Mouse (Mus musculus) gastrocnemius, postnatal 14 days (tissue): ENCODE results near the gene Myom1. TPM values are rescaled to one million over a fixed set of nuclear protein-coding genes. Genes with fewer than 3 reads are reported as not detected.

Source experiments
- DNase-seq: peaks from one replicate; pipeline ENCODE4 v3.0.0; 2021; ENCODE audit warnings: mixed read lengths
- intact Hi-C: fragments of 180-260 bp; cut with DNase I; formaldehyde crosslinking; loops from one replicate; pipeline ENCODE4 v1.15.1; 2025; ENCODE audit warnings: low total_unique reads
- total RNA-seq, 2 experiments: library from RNA; stranded (reverse); gene quantifications; 2 replicates each; pipeline ENCODE4 v1.2.3; 2021

The Myom1 gene
- total RNA-seq, 2 experiments from 2014 or later, result 1,017 to 1,171 TPM

DNA sequence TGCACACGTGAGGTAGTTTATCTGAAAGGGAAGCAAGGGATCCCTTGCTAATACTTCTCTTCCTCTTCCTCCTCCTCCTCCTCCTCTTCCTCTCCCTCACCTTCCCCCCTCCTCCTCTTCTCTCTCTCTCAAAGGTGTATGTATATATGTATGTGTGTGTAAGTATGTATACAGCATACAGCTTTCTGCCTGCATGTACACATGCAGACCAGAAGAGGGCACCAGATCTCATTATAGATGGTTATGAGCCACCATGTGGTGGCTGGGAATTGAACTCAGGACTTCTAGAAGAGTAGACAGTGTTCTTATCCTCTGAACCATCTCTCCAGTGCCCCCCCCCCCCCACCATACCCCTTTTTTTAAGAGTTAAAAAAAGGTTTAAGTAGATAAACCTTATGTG is 40.2 kb downstream of the Myom1 start:
- DNase-seq, result no peak

DNA sequence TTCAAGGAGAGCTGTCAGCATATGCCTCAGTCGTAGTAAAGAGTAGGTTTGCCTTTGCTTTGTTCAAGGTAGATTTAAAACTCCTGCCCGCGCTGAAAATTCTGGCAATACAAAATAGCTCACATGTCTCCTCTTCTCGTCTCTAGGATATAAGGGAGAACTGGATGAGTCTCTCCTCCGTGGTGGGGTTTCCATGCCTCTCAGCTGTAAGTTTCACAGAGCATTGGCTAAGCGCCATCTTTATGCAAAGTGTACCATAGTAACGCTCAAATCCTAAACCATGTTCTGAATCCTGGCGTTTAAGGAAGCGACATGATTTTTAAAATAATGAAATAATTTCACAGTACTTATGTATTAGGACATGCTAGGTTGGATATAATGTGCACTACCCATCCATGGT is 43.2 kb downstream of the Myom1 start:
- no peak for DNase-seq
- intact Hi-C loops, result no loop called here

More for the DNA sequence above, 40.2 kb downstream of the Myom1 start:
- intact Hi-C loops, result no loop called here

DNA sequence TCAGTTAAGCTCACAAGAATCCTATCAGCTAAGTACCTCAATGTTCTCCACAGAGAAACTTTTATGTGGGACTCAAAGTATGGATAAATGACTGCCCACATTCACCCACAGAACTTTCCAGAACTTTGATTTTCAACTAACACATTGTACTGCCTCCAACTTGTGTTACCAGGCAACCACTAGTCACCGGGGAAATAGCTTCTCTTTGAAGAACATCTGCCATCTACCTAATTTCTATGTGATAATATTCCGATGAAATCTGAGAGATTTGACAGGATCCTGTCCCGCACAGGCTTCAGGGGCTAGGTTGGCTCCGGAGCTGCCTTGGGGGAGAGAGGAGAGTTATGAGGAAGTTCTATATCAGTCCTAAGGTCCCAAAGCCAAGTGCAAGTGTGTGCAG is 44.4 kb downstream of the Myom1 start:
- intact Hi-C loops, result no loop called here
- DNase-seq, result no peak

DNA sequence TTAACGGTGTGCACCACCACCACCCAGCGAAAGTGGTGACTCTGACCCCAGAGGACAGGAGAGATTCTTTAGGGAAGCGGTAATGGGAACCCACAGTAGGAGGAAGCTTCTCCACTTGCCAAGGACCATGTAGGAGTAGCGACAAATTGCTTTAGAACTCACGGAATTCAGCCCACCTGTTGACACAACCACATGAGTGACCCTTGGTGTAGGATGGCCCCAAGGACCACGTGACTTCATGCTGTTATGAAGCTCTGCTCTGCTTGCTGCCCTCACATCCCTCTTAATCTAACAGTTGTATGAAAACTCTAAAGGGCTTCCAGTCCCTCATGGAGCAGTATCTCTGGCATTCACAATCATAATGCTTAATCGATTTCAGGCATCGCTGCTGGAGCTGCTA is 46.9 kb downstream of the Myom1 start:
- intact Hi-C loops, result no loop called here
- no peak for DNase-seq

DNA sequence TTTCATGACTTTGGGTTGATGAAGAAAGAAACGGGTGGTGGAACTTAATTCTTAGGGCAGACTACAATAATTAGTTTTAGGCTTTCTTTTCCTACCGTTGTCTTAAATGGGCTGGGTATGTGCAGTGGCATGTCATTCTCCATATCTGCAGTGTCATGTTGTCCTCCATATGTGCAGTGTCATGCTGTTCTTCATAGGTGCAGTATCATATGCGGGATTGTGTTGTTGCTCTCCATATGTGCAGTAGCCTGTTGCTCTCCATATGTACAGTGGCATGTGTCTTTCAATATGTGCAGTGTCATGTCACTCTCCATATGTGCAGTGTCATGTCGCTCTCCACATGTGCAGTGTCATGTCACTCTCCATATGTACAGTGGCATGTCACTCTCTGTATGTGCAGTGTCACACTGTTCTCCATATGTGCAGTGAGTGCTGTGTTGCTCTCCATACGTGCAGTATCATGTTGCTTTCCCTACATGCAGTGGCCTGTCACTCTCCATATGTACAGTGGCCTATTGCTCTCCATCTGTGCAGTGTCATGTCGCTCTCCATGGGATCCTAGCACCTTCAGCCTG is 50.8 kb downstream of the Myom1 start:
- intact Hi-C loops, result no loop called here
- no peak for DNase-seq

DNA sequence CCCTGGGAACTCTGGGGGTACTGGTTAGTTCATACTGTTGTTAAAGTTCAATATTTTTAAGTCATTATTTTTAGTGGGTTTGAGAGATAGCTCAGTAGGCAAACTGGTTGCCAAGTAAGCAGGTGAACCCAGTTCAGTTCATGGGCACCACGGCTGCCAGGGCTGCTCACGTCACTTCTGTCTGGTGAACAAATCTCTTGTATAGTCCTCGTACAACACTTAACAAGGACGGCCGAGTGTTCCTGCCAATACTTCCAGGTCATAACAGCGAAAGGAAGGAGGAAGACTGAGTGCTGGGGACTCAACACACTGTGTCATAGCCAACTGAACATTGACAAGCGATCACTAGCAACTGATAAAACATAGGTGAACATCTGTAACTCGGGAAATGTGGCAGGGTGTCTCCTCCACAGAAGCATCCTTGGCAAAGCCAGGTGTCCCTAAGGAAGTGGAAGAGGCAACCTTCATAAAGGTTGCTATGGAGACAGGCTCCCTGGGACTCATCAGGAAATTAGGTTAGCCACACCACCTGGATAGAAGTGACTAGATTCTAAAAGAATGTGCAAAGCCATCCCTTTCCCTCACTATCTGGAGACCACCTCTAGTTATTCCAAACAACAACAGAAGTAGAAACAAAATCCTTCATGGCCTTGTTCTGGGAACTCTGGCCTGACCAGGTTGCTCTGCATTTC is 52.9 kb downstream of the Myom1 start:
- intact Hi-C loops, result no loop called here
- no peak for DNase-seq

DNA sequence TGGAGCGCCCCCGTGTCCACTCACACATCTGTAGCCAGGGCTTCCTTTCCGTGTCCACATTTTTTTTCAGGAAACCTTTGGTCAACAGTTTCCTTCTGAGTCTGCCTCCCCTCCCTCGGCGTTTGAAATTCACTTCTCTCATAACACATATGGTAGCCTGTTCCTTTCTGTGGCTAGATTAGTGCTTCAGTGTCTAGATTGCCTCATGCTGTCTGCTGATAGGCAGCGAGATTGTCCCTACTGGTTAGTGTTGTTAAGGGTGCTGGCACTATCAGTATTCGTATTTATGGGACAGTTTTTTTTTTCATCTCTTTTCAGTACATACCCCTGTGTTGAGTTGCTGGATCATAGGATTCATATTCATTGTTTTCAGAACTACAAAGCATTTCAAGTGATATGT is 54.0 kb downstream of the Myom1 start:
- intact Hi-C loops, result no loop called here
- DNase-seq, result no peak

DNA sequence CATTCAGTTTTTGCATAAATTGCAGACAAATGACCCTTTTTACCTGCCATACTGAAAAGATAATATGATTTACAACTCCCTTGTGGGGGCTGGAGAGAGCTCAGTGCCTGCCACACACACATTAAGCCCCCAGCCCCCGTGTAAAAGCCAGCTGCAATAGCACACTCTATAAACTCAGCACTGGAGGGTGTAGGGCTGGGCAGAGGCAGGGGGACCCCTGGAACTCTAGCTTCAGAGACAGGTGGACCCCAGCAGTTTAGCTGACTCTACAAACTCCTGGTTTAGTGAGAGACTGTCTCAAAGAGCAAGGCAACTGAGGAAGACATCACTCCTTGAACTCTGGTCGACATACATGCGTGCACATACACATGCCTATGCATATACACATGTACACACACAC is 55.3 kb downstream of the Myom1 start:
- intact Hi-C loops, result no loop called here

DNA sequence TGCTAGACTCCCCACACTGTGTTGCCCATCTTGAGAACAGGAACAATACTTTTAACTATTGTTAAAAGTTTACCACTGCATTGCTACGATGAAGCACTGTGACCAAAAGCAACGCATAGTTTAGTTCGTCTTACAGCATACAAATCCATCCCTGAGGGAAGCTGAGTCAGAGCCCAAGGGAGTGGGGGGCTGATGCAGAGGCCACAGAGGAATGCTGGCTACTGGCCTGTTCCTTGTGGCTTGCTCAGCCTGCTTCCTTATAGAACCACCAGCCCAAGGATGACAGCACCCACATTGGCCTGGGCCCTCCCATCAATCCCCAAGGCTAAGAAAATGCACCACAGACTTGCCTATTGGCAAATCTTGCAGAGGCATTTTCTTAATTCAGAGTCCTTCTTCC is 56.8 kb downstream of the Myom1 start:
- intact Hi-C loops, result no loop called here
- no peak for DNase-seq

More for the DNA sequence above, 55.3 kb downstream of the Myom1 start:
- no peak for DNase-seq

DNA sequence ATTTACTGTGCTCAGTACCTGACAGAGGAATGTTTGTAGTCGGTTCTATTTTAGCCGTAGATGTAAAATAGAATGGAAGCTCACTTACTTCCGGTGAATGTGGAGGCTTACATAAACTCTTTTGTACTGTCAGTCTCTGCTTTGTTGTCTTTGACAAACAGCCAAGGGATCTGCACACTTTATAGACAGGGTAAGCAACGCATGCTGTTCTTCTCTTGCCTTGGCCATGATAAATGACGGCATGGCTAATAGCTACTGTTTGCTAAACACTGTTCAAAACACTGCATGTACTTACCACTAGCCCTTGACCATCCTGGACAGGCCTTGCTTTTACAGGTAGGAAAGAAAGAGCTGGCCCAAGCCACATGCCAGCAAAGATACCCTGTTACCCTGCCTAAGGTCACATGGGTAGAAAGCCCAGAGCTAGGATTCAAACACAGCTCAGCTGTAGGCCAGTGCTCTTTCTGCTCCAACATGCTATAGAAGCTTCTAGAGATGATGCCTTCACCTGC is 59.7 kb downstream of the Myom1 start:
- no peak for DNase-seq
- intact Hi-C loops, result no loop called here

DNA sequence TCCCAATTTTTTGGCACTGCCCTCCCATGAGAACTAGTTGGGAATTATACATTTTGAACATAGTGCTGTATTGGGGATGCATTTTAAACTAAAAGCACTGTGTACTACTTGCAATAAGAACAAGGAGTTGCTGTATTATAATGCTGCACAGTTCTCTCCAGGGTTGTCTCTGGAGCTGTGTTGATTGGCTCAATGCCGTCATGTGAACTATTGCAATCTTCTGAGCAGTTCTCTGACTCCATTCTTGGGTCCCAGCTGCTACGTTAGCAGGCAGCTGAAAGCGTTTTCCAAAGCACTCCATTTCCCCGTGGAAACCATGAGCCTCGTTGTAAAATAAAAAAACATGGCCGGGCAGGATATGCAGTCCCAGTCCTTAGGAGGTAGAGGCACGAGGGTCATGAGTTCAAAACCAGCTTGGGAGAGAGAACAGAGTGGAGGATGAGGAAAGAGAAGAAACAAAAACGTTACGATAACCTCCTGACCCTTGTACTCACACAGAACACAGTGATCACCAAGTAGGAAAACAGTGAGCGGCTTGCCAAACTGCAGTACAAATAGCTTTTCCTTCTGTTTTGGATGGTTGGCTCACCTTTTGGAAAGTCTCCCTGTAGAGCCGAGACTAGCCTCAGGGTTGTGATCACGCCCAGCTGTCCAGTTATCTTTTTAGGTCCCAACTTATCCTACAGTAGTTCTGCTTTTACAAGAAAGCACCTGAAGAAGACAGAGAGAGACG is 60.6 kb downstream of the Myom1 start:
- intact Hi-C loops, result no loop called here
- no peak for DNase-seq

DNA sequence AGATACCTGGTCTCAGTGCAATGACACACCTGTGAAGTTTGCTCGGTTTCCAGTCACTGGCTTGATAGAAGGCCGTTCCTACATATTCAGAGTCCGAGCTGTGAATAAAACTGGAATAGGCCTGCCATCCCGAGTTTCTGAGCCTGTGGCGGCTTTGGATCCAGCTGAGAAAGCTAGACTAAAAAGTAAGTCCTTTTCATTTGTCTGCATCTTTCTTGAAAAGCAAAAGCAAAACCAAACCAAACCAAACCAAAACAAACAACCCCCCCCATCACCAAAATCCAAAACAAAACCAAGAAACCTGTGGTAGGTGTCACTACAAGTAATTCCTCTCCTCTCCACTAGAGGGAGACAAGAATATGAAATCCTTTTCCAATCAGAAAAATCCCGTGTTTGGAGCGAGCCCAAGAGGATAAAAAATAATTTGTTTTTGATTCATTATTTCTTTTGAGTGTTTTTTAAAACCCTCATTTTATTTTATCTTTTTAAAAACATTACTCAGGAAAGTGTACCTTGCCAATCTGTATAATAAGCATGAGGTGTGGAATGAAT is 62.1 kb downstream of the Myom1 start:
- no peak for DNase-seq
- intact Hi-C loops, result loop anchor here (5.0 kb wide), 1 partner anchor 133 kb away; no protein-coding TSS in a partner anchor

DNA sequence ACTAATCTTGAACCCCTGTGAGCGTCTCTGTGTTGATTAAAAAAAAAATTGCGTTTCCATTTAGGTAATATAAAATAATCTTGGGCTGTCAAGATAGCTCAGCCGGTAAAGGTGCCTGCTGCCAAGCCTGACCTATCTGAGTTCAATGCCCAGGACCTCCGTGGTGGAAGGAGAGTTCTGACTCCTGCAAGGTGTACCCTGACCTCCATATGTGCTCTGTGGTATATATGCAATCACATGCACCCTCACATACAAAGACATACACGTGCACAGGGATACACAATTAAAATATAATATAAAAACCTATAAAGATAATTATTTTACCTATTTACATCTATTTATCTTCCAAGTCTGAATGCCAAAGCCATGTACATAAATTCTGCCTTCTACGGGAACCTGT is 62.7 kb downstream of the Myom1 start:
- intact Hi-C loops, result loop anchor here (5.0 kb wide), 1 partner anchor 132 kb away; no protein-coding TSS in a partner anchor
- DNase-seq, result no peak

DNA sequence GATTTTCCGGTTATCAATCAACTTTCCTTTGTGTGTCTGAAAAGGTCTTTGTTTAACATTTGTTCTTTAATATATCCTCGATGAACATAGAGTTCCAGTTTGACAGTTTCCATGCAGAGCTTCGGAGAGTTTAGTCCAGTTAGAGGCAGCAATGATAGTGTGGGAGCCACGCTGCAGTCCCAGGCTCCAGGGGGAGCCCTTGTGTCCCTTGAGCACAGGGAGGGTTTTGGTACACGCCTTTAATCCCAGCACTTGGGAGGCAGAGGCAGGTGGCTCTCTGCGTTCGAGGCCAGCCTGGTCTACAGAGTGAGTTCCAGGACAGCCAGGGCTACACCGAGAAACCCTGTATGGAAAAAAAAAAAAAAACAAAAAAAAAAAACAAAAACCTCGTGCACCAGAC is 66.7 kb downstream of the Myom1 start:
- intact Hi-C loops, result loop anchor here (5.0 kb wide), 1 partner anchor 128 kb away; no protein-coding TSS in a partner anchor
- DNase-seq, result no peak

DNA sequence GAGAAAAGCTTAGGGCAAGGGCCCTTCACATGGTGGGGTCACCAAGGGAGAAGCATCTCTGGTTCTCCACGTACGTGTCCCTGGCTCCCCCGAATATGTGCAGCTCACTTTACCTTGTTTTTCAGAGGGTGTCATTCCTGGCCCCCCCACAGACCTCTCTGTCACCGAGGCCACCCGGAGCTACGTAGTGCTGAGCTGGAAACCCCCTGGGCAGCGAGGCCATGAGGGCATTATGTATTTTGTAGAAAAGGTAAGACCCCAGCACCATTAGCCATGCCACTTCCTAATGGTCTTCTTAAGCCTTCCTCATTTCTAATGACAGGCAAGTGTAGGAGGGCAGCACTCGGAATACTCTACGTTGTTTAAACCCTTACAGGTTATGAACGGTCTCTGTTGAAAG is 69.5 kb downstream of the Myom1 start:
- intact Hi-C loops, result no loop called here
- DNase-seq, result no peak

DNA sequence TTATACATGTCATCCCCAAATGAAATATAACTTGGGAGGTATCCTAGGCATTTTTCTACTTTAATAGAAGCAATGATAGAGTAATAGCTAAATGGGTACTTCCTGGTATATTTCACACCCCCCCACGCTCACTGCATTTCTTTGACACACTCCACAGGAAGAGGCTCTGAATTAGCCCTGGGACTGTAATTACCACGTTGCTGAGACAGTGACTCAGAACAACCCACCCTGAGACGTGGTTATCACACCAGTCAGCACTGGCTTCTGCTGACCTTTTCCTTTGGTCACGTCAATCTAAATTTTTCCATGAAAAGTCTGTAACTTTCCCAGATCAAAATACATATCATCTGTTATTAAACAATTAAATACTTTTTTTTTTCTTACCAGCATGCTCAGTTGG is 72.0 kb downstream of the Myom1 start:
- DNase-seq, result no peak
- intact Hi-C loops, result no loop called here

DNA sequence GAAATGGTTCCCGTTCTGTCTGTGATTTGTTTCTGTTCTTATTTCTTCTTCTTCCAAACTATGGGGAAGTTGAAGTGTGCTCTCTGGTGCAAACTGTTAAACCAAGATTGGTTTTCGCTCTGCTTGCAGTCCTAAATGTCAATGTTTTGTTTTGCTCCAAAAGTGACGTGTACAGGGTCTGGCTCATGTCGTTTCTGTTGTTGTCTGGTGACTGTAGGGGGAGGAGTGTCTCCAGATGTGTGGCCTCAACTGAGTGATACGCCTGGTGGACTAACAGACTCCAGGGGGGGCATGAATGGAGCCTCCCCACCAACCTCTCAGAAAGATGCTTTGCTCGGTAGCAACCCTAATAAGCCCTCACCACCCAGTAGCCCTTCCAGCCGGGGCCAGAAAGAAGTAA is 79.6 kb downstream of the Myom1 start:
- intact Hi-C loops, result no loop called here
- no peak for DNase-seq

DNA sequence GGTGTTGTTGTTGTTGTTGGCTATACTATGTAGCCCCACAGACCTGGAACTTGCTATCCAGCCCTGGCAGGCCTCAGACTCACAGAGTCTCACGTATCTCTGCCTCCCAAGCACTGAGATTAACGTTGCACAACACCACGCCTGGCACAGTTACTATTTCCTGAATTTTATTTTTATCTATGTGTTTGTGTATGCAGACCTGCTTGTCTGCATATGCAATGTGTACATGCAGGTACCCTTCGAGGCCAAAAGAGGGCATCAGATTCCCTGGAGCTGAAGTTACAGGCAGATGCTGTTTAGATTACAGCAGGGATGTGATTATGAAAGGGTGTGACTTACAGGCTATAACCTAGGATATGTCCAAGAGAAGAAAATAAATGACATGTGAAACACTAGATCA is 84.5 kb downstream of the Myom1 start:
- no peak for DNase-seq
- intact Hi-C loops, result no loop called here

DNA sequence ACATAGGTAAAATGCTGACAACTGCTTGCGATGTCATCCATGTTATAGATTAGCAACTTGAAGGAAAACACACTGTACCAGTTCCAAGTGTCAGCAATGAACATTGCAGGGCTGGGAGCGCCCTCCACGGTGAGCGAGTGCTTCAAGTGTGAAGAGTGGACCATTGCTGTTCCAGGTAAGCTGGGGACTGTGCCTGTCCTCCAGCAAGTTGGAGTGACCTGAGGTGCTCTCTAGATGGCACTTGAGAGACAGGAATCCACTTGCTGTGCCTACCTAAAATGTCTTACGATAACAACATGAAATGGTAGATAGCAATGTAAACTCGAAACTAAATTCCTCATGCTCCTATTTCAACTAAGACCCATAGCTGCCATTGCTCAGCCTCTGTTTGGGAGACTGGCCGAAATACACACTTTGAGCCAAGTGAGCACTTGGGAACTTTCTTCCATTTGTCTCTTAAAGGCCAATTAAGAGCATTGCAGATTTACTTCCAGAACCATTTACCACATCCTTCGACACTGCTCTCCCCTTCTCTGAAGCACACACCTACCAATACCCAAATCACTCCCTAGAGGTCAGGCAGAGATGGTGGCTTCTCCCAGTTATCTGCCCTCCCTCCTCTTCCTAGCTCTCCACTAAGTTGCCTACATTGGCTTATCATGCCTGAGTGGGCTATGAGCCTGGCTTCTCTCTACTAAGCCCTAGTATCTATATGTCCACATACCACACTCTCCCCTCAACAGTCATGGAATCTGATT is 85.1 kb downstream of the Myom1 start:
- DNase-seq, result no peak
- intact Hi-C loops, result no loop called here

DNA sequence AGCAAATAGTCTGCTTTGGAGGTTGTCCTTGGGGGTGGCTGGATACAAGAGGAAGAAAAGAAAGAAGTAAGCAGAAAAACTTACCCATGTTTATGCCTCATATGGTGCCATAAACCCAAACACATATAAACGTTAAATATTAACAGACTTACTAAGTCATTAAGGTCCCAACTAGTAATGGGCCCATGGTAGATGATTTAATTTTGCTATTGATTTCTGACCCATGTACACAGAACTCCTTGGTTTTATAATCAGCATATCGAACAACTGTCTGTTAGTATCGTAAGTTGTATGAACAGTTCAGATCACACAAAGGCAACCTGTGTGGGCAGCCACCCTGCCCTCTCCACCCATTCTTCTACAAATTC is 85.7 kb downstream of the Myom1 start:
- DNase-seq, result no peak
- intact Hi-C loops, result no loop called here
